Mouse (Mus musculus): ENCODE data around the gene Elmo1. TPM values are rescaled to one million over a fixed set of nuclear protein-coding genes. Genes with fewer than 3 reads are reported as not detected.

The Elmo1 gene
- total and polyA plus RNA-seq, 3 experiments, result 5.2 to 7.6 TPM; not detected in 1

DNA sequence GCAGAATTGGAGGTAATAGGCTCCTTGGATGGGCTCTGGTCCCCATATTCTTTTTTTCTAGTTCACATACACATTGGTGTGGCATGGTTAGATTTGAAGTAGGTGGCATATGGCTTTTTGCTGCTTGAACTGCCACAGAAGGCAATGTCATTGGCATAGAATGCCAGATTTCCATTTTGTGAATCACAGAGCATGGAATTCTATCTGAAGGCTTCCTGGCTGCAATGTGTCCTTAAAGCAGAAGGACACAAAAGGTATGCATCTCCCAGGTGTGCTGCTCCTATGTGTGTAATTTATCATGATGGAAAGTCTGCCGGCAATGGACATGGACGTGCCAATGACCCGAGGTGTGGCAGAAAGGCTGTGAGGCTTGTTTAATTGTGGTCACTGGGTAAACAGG, 371.2 kb downstream of the Elmo1 start:
- no peak for DNase-seq (ENCODE audit: low read depth, low spot score)
- Histone ChIP-seq H3K27ac (ENCODE audit: control insufficient read depth, low read depth, low read length) (no peak overlapping the region), H3K36me3 (ENCODE audit: control insufficient read depth in 1 of 2, insufficient read depth in 2 of 2, low read length in 2 of 2) (no peaks in the 10 kb centered on the region), H3K9me3 (replicated peaks; ENCODE audit: insufficient read depth, low read length) (no peaks in the 10 kb centered on the region), H3K27me3 (ENCODE audit: control insufficient read depth in 1 of 2, insufficient read depth in 2 of 2, low read length in 2 of 2) (no peaks in the 10 kb centered on the region), H3K9ac (ENCODE audit: control insufficient read depth, low read depth, low read length, poor library complexity, severe bottlenecking) (no peak overlapping the region), H3K4me3 (ENCODE audit: control insufficient read depth in 1 of 2, insufficient read depth in 1 of 2, low read depth in 2 of 2, low read length in 2 of 2) (no peak overlapping the region), H3K4me1 (ENCODE audit: control insufficient read depth in 1 of 2, insufficient read depth in 2 of 2, low read length in 2 of 2) (no peaks in the 10 kb centered on the region), H3K79me2 (ENCODE audit: control insufficient read depth, insufficient read depth, low read length, poor library complexity) (no peaks in the 10 kb centered on the region)
- TF ChIP-seq ETS1 (IDR thresholded peaks at IDR 0.05; ENCODE audit: low read depth, low read length) (no peak), BHLHE40 (IDR thresholded peaks at IDR 0.05; ENCODE audit: borderline replicate concordance, low read depth, low read length) (no peak), NELFE (IDR thresholded peaks at IDR 0.05; ENCODE audit: low read depth, low read length) (no peak), POLR2A (IDR thresholded peaks at IDR 0.05; ENCODE audit: control insufficient read depth in 1 of 2, insufficient read depth in 1 of 2, low read depth in 1 of 2, low read length in 2 of 2, poor library complexity in 1 of 2) (no peak), TCF12 (IDR thresholded peaks at IDR 0.05; ENCODE audit: low read depth, low read length) (no peak), HCFC1 (IDR thresholded peaks at IDR 0.05; ENCODE audit: low read depth, low read length) (no peak), ELF1 (IDR thresholded peaks at IDR 0.05; ENCODE audit: low read depth, low read length) (no peak), USF2 (IDR thresholded peaks at IDR 0.05; ENCODE audit: borderline replicate concordance in 1 of 2, insufficient read depth in 1 of 2, low read depth in 1 of 2, low read length in 2 of 2) (no peak), MAFK (IDR thresholded peaks at IDR 0.05; ENCODE audit: borderline replicate concordance, low read depth, low read length) (no peak), JUND (IDR thresholded peaks at IDR 0.05; ENCODE audit: low read depth, low read length) (no peak), MAX (IDR thresholded peaks at IDR 0.05; ENCODE audit: low read length) (no peak), KAT2A (conservative IDR thresholded peaks at IDR 0.05; ENCODE audit: low read depth, low read length) (no peak), GABPA (IDR thresholded peaks at IDR 0.05; ENCODE audit: low read depth, low read length) (no peak)

DNA sequence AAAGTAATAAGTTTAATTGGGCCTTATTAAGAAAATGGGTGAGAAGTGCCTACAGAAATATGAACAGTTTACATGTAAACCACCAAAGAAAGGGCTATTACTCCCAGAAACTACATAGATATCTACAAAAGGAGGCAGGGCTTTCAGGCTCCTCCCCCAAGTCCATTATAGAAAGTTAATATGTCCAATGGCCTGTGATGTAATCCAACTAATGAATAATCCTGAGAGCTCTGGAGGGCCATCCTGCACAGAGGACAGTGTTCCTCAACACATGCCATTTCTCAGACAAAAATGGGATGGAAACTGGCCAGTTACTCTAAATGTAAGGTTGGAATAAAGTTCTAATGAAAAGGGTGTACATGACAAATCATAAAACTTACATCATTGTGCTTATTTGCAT, 373.8 kb downstream of the Elmo1 start:
- Histone ChIP-seq H3K36me3 (ENCODE audit: control insufficient read depth in 1 of 2, insufficient read depth in 2 of 2, low read length in 2 of 2) (no peaks in the 10 kb centered on the region), H3K27me3 (ENCODE audit: control insufficient read depth in 1 of 2, insufficient read depth in 2 of 2, low read length in 2 of 2) (no peaks in the 10 kb centered on the region), H3K9me3 (replicated peaks; ENCODE audit: insufficient read depth, low read length) (no peaks in the 10 kb centered on the region), H3K27ac (ENCODE audit: control insufficient read depth, low read depth, low read length) (no peak overlapping the region), H3K4me1 (ENCODE audit: control insufficient read depth in 1 of 2, insufficient read depth in 2 of 2, low read length in 2 of 2) (no peaks in the 10 kb centered on the region), H3K4me3 (ENCODE audit: control insufficient read depth in 1 of 2, insufficient read depth in 1 of 2, low read depth in 2 of 2, low read length in 2 of 2) (no peak overlapping the region), H3K79me2 (ENCODE audit: control insufficient read depth, insufficient read depth, low read length, poor library complexity) (no peaks in the 10 kb centered on the region), H3K9ac (ENCODE audit: control insufficient read depth, low read depth, low read length, poor library complexity, severe bottlenecking) (no peak overlapping the region)
- DNase-seq (ENCODE audit: low read depth, low spot score), result no peak
- no peak for TF ChIP-seq MAZ (IDR thresholded peaks at IDR 0.05; ENCODE audit: low read depth, low read length)
- TF ChIP-seq GABPA (IDR thresholded peaks at IDR 0.05; ENCODE audit: low read depth, low read length), result no peak
- TF ChIP-seq MAX (IDR thresholded peaks at IDR 0.05; ENCODE audit: low read length), result no peak
- no peak for TF ChIP-seq MEF2A (IDR thresholded peaks at IDR 0.05; ENCODE audit: extremely low read depth, insufficient replicate concordance, low read depth, low read length, poor library complexity, severe bottlenecking)
- TF ChIP-seq USF1 (IDR thresholded peaks at IDR 0.05; ENCODE audit: low read depth, low read length), result no peak
- no peak for TF ChIP-seq NELFE (IDR thresholded peaks at IDR 0.05; ENCODE audit: low read depth, low read length)
- no peak for TF ChIP-seq GATA1 (IDR thresholded peaks at IDR 0.05; ENCODE audit: low read depth, low read length)
- TF ChIP-seq EP300 (IDR thresholded peaks at IDR 0.05; ENCODE audit: low read depth in 1 of 2, low read length in 2 of 2), result no peak
- no peak for TF ChIP-seq KAT2A (conservative IDR thresholded peaks at IDR 0.05; ENCODE audit: low read depth, low read length)
- no peak for TF ChIP-seq RAD21 (IDR thresholded peaks at IDR 0.05; ENCODE audit: low read depth, low read length)
- TF ChIP-seq CHD2 (IDR thresholded peaks at IDR 0.05; ENCODE audit: low read length), result no peak
- no peak for TF ChIP-seq ZKSCAN1 (IDR thresholded peaks at IDR 0.05; ENCODE audit: low read depth, low read length)
- no peak for TF ChIP-seq E2F4 (IDR thresholded peaks at IDR 0.05; ENCODE audit: borderline replicate concordance, low read depth, low read length)
